Mouse (Mus musculus) liver, embryonic 11.5 days (tissue): ENCODE measurements around the gene Cyp21a1. TPM values are rescaled to one million over a fixed set of nuclear protein-coding genes. Genes with fewer than 3 reads are reported as not detected.
"Not testable (repeated sequence)": the region's sequence is repeated elsewhere in the genome, so short reads cannot be mapped to it uniquely, and the experiment has no call there.

Source experiments
- ATAC-seq: fragments of 200-750 bp; cut with Nextera tagmentation; replicated peaks from 2 replicates; pipeline ENCODE4 v1.8.0; 2017; ENCODE audit warnings: moderate number of reproducible peaks, mild to moderate bottlenecking, moderate TSS enrichment, moderate library complexity; ENCODE audit not compliant: low FRiP score
- DNase-seq: peaks from one replicate; pipeline ENCODE4 v3.0.0-alpha.2; 2017; ENCODE audit warnings: low spot score
- H3K27ac ChIP-seq: fragments of 300-500 bp; sonication (generic); 2 replicates; pipeline ENCODE4 v1.5.1; 2014; ENCODE audit warnings: mild to moderate bottlenecking, low read depth, low read length, control low read depth
- H3K27me3 ChIP-seq: fragments of 300-500 bp; sonication (generic); replicated peaks from 2 replicates; pipeline ENCODE4 v1.6.1; 2014; ENCODE audit warnings: low read length, mixed read lengths; ENCODE audit not compliant: control insufficient read depth, insufficient read depth
- H3K36me3 ChIP-seq: fragments of 300-500 bp; sonication (generic); 2 replicates; pipeline ENCODE4 v1.6.1; 2014; ENCODE audit warnings: mild to moderate bottlenecking, low read length, moderate library complexity, mixed read lengths; ENCODE audit not compliant: control insufficient read depth, insufficient read depth
- H3K4me1 ChIP-seq: fragments of 300-500 bp; sonication (generic); replicated peaks from 2 replicates; pipeline ENCODE4 v1.6.1; 2014; ENCODE audit warnings: low read length, mixed read lengths; ENCODE audit not compliant: control insufficient read depth, insufficient read depth
- H3K4me2 ChIP-seq: fragments of 300-500 bp; sonication (generic); 2 replicates; pipeline ENCODE4 v1.6.1; 2014; ENCODE audit warnings: mild to moderate bottlenecking, control low read depth, moderate library complexity
- H3K4me3 ChIP-seq: fragments of 300-500 bp; sonication (generic); 2 replicates; pipeline ENCODE4 v1.5.1; 2014; ENCODE audit warnings: low read depth, low read length, control low read depth
- H3K9ac ChIP-seq: fragments of 300-500 bp; sonication (generic); 2 replicates; pipeline ENCODE4 v1.6.1; 2014; ENCODE audit warnings: low read depth, low read length, control low read depth
- H3K9me3 ChIP-seq: fragments of 300-500 bp; sonication (generic); 2 replicates; pipeline ENCODE4 v1.6.1; 2016; ENCODE audit warnings: low read length, inconsistent platforms, mixed read lengths; ENCODE audit not compliant: control insufficient read depth
- WGBS: fragments of 180-500 bp; shearing (Covaris S2); extraction: QIAGEN DNeasy Blood & Tissue Kit; methylation state at CpG from one replicate; pipeline ENCODE4 v1.1.7; 2014; 5-methylcytosine and 5-hydroxymethylcytosine counted together
- polyA plus RNA-seq: library from polyadenylated mRNA; unstranded; fragments of >200 nt; fragmentation: Nextera tagmentation; extraction: Ambion mirVana; gene quantifications from 2 replicates; pipeline ENCODE4 v1.2.1, GENCODE M21; 2014

Cyp21a1 gene
- polyA plus RNA-seq, 1 experiment from 2014 or later = not detected

DNA sequence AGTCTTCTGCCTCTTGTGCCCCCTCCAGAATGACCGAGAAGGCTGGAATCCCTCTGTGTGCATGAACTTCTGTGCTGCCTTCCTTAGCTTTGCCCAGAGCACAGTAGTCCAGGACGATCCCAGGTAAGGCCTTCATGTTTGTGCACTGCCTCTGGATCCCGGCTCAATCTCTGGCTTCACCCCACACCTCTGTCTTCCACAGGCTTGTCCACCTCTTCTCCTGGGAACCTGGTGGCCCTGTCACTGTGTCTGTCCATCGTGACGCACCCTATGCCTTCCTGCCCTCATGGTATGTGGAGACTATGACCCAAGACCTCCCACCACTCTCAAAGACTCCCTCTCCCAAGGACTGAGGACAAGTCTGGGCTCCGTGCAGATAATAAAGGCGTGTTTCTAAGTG is 34.4 kb upstream of the Cyp21a1 start:
- H3K9me3 ChIP-seq = no peaks in the 10 kb centered on the region
- peaks cover 27% of the 10 kb centered on the region for H3K4me1 ChIP-seq
- H3K4me2 ChIP-seq = 0 out of 2 replicates have a peak overlapping the region, but pooled peaks have one; percentile 22
- no peak overlapping the region for H3K4me3 ChIP-seq
- no peak overlapping the region for H3K27ac ChIP-seq
- no peaks in the 10 kb centered on the region for H3K27me3 ChIP-seq
- WGBS = 89% methylated on average over 7 of the region's 7 CpGs
- peaks cover 21% of the 10 kb centered on the region; the same call in 1 of the 2 replicates for H3K36me3 ChIP-seq
- no peak overlapping the region; the same call in 1 of the 2 replicates for H3K9ac ChIP-seq
- ATAC-seq = no peak
- no peak for DNase-seq

DNA sequence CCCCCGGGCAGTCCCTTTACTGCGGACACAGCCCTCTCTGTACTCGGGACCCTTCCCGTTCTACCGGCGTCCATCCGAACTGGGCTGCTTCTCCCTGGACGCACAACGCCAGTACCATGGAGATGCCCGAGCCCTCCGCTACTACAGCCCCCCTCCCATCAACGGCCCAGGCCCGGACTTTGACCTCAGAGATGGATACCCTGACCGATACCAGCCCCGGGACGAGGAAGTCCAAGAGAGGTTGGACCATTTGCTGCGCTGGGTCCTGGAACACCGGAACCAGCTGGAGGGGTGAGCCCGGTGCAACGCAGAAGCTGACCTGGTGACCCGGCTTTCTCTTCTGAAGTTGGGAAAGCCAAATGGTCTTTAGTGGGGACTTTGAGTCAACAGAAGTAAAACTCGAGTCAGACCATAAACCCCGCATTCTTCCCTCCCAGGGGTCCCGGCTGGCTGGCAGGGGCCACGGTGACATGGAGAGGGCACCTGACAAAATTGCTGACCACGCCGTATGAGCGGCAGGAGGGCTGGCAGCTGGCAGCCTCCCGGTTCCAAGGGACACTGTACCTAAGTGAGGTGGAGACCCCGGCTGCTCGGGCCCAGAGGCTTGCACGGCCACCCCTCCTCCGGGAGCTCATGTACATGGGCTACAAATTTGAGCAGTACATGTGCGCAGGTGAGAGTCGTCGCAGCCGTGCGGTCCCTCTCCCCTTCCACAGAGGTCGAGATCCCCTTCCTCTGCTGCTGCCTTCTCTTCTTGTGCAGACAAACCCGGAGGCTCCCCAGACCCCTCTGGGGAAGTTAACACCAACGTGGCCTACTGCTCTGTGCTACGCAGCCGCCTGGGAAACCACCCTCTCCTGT is 33.3 kb upstream of the Cyp21a1 start:
- Histone ChIP-seq H3K36me3 (peaks cover 17% of the 10 kb centered on the region; the same call in 1 of the 2 replicates), H3K4me3 (peak overlapping the region; percentile 71), H3K4me2 (peak overlapping the region; percentile 92), H3K9ac (peak overlapping the region; percentile 74), H3K27ac (peak overlapping the region; percentile 57), H3K9me3 (no peaks in the 10 kb centered on the region), H3K27me3 (no peaks in the 10 kb centered on the region), H3K4me1 (peaks cover 27% of the 10 kb centered on the region)
- WGBS = 35% methylated on average over 43 of the region's 43 CpGs
- 0 out of 2 replicates have a peak, but pooled peaks have one; percentile 4 for ATAC-seq
- DNase-seq = no peak

DNA sequence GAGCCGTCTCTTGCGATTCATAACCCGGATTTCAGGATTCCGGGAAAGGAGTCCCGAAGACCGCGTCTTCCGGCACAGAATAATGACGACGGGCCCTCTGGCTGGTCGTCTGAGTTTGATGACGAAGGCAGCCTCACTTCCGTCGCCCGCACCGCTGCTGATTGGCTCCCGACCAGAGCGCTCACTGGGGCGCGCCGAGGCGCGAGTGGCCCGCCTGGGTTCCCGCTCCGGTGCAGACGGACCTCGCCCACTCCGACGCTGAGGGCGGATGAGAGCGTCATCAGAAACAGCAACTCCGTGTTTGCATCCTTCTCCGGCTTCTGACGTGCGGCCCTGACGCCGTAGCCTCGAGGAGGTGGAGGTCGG is 32.5 kb upstream of the Cyp21a1 start, which contains the start of the genes Stk19 and Dxo:
Stk19 (minus strand) TSS at position 90 of the 366 bp plus-strand sequence.
Dxo (plus strand) TSS at position 164 of the 366 bp plus-strand sequence.
- H3K27me3 ChIP-seq = no peaks in the 10 kb centered on the region
- H3K36me3 ChIP-seq = peaks cover 13% of the 10 kb centered on the region; the same call in 1 of the 2 replicates
- DNase-seq (peak; percentile 95), ATAC-seq (peak; percentile 92)
- peak within 1 kb of the TSS; percentile 92 for H3K4me2 ChIP-seq
- H3K27ac ChIP-seq = peak within 1 kb of the TSS; percentile 57
- under 1% methylated on average over 40 of the region's 40 CpGs for WGBS
- H3K9ac ChIP-seq = peak within 1 kb of the TSS; percentile 74
- peak within 1 kb of the TSS; percentile 71 for H3K4me3 ChIP-seq
- H3K9me3 ChIP-seq = no peaks in the 10 kb centered on the region
- H3K4me1 ChIP-seq = peaks cover 27% of the 10 kb centered on the region

DNA sequence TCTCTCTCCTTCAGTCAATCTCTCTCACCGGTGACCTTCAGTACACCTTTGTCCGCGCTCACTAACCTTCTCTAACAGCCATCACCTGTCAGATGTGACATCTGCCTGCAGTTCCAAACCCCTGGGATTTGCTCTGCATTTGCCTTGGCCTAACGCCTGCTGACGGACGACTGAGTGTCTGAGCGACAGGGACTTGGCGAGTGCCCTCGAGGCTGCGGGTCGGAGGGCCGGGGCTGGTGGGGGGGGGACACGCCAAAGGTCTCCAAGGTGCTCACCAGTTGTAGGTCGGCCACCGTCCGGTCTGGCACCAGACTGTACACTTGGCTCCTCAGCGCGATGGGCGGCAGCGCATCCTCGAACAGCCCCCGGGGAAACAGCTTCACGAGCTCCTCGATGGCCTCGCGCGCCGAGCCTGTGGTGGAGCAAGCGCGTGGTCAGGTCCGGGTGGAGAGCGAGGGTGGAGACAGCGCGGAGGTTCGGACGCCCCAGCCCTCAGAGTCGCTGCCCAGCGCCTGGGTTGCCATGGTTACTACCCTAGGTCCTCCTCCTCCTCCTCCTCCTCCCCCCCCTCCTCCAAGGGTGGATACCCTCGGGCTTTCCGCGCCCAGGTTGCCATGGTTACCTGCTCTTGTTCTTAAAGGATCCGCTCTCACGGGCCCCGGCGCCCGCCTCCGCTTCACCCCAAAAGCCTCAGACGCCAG is 31.9 kb upstream of the Cyp21a1 start:
- Histone ChIP-seq H3K27me3 (no peaks in the 10 kb centered on the region), H3K4me1 (peaks cover 24% of the 10 kb centered on the region), H3K36me3 (peaks cover 10% of the 10 kb centered on the region), H3K9ac (peak overlapping the region; percentile 66), H3K27ac (no peak overlapping the region; the same call in 1 of the 2 replicates), H3K9me3 (no peaks in the 10 kb centered on the region), H3K4me2 (peak overlapping the region; percentile 92), H3K4me3 (peak overlapping the region; percentile 71)
- ATAC-seq (peak; percentile 78), DNase-seq (no peak)
- WGBS = 5% methylated on average over 45 of the region's 48 CpGs

DNA sequence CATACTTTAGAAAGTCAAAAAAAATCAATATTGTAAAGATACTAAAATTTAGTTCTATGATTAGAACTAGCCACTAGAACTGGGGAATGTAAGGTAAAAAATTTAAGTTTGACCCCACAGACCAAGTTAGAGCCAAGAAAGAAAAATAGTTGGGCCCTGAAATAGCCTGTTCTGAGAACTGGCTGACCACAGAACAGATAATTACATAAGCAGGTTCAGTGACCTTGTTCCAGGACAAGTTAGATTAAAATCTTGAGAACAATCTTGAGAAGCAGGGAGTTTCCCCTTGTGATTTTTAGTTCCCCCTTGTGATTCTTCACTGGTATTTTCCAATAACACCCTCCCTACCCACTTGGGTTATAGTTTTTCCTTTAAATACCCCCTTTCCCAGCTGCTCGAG is 26.4 kb upstream of the Cyp21a1 start:
- not testable (repeated sequence) for H3K27ac ChIP-seq, DNase-seq, H3K4me1 ChIP-seq, H3K27me3 ChIP-seq, H3K4me2 ChIP-seq, H3K9ac ChIP-seq, H3K4me3 ChIP-seq, H3K9me3 ChIP-seq, ATAC-seq
- peaks cover 28% of the 10 kb centered on the region for H3K36me3 ChIP-seq
- 89% methylated on average over 1 of the region's 1 CpGs for WGBS

DNA sequence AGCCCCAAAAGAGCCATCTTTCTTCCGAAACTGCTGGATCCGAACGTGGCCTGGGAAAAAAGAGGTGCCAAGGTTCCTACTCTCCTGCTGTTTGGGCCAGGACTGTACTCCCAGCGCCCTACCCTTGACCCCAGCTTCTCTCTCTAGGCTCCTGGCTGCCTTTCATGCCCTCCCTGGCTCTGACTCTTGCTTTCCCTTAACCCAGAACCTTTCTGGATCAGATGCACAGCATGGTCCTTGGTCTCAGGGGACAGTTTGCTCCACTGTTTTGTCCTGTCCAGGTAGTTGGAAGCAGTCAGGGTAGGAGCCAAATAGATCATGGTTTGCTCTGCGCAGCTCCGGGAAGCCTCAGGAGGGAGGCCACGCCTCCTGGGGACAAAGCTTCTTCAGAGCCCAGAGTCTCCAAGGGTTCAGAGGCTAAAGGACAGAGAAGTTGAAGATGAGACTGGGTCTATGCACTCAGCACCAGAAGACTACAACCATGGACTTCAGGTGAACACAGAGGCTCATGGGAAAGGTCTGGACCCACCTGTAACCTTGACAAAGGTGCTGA is 10.5 kb upstream of the Cyp21a1 start:
- DNase-seq (no peak), ATAC-seq (no peak)
- no peak overlapping the region for H3K9ac ChIP-seq
- no peak overlapping the region for H3K4me2 ChIP-seq
- H3K27ac ChIP-seq = no peak overlapping the region
- 69% methylated on average over 7 of the region's 7 CpGs for WGBS
- no peaks in the 10 kb centered on the region for H3K27me3 ChIP-seq
- no peak overlapping the region for H3K4me3 ChIP-seq
- H3K9me3 ChIP-seq = no peaks in the 10 kb centered on the region
- no peaks in the 10 kb centered on the region for H3K36me3 ChIP-seq
- no peaks in the 10 kb centered on the region for H3K4me1 ChIP-seq

DNA sequence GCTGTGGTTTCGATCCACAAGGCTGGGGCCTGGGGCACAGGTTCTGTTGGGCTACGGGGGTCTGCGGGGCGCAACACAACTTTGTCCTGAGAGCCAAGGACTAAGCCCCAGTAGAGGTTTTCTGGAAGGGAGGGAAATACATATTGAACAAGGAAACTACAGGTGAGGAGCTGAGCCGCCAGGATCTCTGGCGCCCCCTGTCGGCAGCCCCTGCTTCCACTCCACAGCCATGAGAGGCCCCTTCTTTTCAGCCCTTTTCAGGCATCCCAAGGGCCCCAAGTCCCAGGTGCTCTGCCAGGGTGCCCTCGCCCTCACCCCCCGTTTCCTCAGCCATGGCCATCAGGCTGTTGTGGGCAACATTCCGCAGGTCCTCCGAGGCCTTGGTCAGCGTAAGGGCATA is 9.4 kb upstream of the Cyp21a1 start:
- WGBS = 48% methylated on average over 12 of the region's 12 CpGs

DNA sequence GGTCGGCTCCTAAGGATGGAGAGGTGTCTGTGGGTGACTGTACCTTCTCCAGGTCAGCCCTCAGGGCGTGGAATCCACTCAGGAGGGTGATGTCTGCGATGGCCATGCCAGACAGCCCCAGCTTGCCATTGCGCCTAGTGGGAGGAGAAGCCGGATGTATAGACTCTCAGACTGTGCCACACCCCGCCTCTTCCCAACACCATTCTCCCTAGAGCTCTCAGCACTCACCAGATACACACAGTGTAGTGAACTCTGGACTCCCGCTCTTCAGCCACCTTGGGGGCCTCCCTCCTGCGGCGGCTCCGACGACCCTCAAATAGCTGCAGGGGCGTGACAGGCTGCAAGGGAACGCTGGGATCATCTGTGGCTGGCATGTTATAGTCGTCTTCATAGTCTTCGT is 6.9 kb upstream of the Cyp21a1 start:
- 64% methylated on average over 15 of the region's 15 CpGs for WGBS
- ATAC-seq = no peak
- no peaks in the 10 kb centered on the region for H3K9me3 ChIP-seq
- H3K4me3 ChIP-seq = no peak overlapping the region
- no peaks in the 10 kb centered on the region for H3K36me3 ChIP-seq
- H3K4me2 ChIP-seq = no peak overlapping the region
- H3K27ac ChIP-seq = no peak overlapping the region
- no peak for DNase-seq
- H3K9ac ChIP-seq = no peak overlapping the region
- no peaks in the 10 kb centered on the region for H3K4me1 ChIP-seq
- no peaks in the 10 kb centered on the region for H3K27me3 ChIP-seq

More for the DNA sequence above, 9.4 kb upstream of the Cyp21a1 start:
- not testable (repeated sequence) for H3K27me3 ChIP-seq, H3K4me2 ChIP-seq, DNase-seq, H3K4me3 ChIP-seq, H3K36me3 ChIP-seq, H3K4me1 ChIP-seq, H3K9me3 ChIP-seq, H3K9ac ChIP-seq, H3K27ac ChIP-seq, ATAC-seq
